8 mouse cellular contexts compared by ENCODE assay signal in genomic region chr11:61578983-61579877, GRCm38 (mm10). TPM values are rescaled to one million over a fixed set of nuclear protein-coding genes. Genes with fewer than 3 reads are reported as not detected.
DNase-seq lines count a peak whose midpoint lies in the region; ATAC-seq and TF ChIP-seq lines count a peak whose summit lies in the region.

TSS of gene Epn2 (minus strand) at chr11:61579687.

- peak within 1 kb of the TSS; percentile 86 for H3K27ac ChIP-seq in embryonic facial prominence, embryonic 12.5 days
- H3K27ac ChIP-seq in kidney, embryonic 14.5 days (ENCODE audit: low read depth, low read length), result peak within 1 kb of the TSS; percentile 87

- no peaks in the 10 kb centered on the region for H3K36me3 ChIP-seq in embryonic facial prominence, embryonic 12.5 days
- H3K36me3 ChIP-seq in kidney, embryonic 14.5 days (ENCODE audit: control insufficient read depth, insufficient read depth, low read length), result no peaks in the 10 kb centered on the region
- H3K36me3 ChIP-seq in myocyte (ENCODE audit: control insufficient read depth, insufficient read depth), result no peaks in the 10 kb centered on the region

- H3ac ChIP-seq in myocyte (ENCODE audit: control insufficient read depth, insufficient read length), result peak within 1 kb of the TSS; percentile 92

- peaks cover 45% of the 10 kb centered on the region for H3K79me2 ChIP-seq in myocyte (ENCODE audit: control insufficient read depth, insufficient read depth)

- peak within 1 kb of the TSS; percentile 88 for H3K9ac ChIP-seq in embryonic facial prominence, embryonic 12.5 days
- H3K9ac ChIP-seq in kidney, embryonic 14.5 days (ENCODE audit: low read depth, low read length), result peak within 1 kb of the TSS; percentile 93

- peak; percentile 84 to 85 for DNase-seq in B cell, adult 2 months
- peak; percentile 79 to 86 for DNase-seq in adrenal gland, postnatal 36 days
- peak; percentile 68 for DNase-seq in heart, adult 8-10 months (ENCODE audit: low spot score)
- peak; percentile 70 for DNase-seq in liver
- peak; percentile 57 to 82 for DNase-seq in spleen, postnatal 4 days (ENCODE audit: low spot score in 2 of 2)

- peak within 1 kb of the TSS; percentile 74 for H3K4me2 ChIP-seq in embryonic facial prominence, embryonic 12.5 days (replicated peaks)
- peak within 1 kb of the TSS; percentile 92 for H3K4me2 ChIP-seq in kidney, embryonic 14.5 days (replicated peaks; ENCODE audit: low read depth, low read length)
- H3K4me2 ChIP-seq in myocyte (ENCODE audit: low read depth), result peak within 1 kb of the TSS; percentile 69

- WGBS in embryonic facial prominence, embryonic 12.5 days, result 1% methylated on average over 67 of the region's 93 CpGs
- WGBS in kidney, embryonic 14.5 days, result under 1% methylated on average over 73 of the region's 93 CpGs

- peak within 1 kb of the TSS; percentile 92 for H3K4me3 ChIP-seq in embryonic facial prominence, embryonic 12.5 days
- H3K4me3 ChIP-seq in kidney, embryonic 14.5 days (ENCODE audit: low read length), result peak within 1 kb of the TSS; percentile 93
- H3K4me3 ChIP-seq in myocyte, result peak within 1 kb of the TSS; percentile 54

- H3K4me1 ChIP-seq in embryonic facial prominence, embryonic 12.5 days, result peaks cover 10% of the 10 kb centered on the region
- peaks cover 20% of the 10 kb centered on the region for H3K4me1 ChIP-seq in kidney, embryonic 14.5 days (ENCODE audit: control insufficient read depth, insufficient read depth, low read length)

- H3K27me3 ChIP-seq in embryonic facial prominence, embryonic 12.5 days, result no peaks in the 10 kb centered on the region
- no peaks in the 10 kb centered on the region for H3K27me3 ChIP-seq in kidney, embryonic 14.5 days (ENCODE audit: control insufficient read depth, insufficient read depth, low read length)
- no peaks in the 10 kb centered on the region for H3K27me3 ChIP-seq in myocyte (ENCODE audit: control insufficient read depth, insufficient read depth, insufficient read length)

- ATAC-seq in embryonic facial prominence, embryonic 12.5 days (ENCODE audit: insufficient number of reproducible peaks, insufficient read depth, low FRiP score, low TSS enrichment), result peak; percentile 92
- ATAC-seq in kidney, embryonic 14.5 days (ENCODE audit: low FRiP score, low TSS enrichment), result peak; percentile 96

- no peaks in the 10 kb centered on the region for H3K9me3 ChIP-seq in embryonic facial prominence, embryonic 12.5 days
- H3K9me3 ChIP-seq in kidney, embryonic 14.5 days (ENCODE audit: control insufficient read depth, low read length), result no peaks in the 10 kb centered on the region

- TF ChIP-seq POLR2A in myocyte (IDR thresholded peaks at IDR 0.05; ENCODE audit: insufficient read length, low read depth), result peak; percentile 84

TF ChIP-seq in myocyte, 11 proteins besides CTCF, POLR2A, EP300 and RAD21:
- TF ChIP-seq TCF12 (IDR thresholded peaks at IDR 0.05; ENCODE audit: insufficient read depth, poor library complexity, severe bottlenecking) (no peak), TCF3 (IDR thresholded peaks at IDR 0.05; ENCODE audit: insufficient read length, low read depth) (no peak), MYOG (IDR thresholded peaks at IDR 0.05; ENCODE audit: control insufficient read depth in 1 of 3, insufficient read depth in 1 of 3, insufficient read length in 2 of 3, low read depth in 2 of 3) (peak in 1 of 3 experiments; percentile 24), REST (IDR thresholded peaks at IDR 0.05; ENCODE audit: insufficient read depth, insufficient read length) (no peak), E2F4 (IDR thresholded peaks at IDR 0.05; ENCODE audit: insufficient read depth) (peak; percentile 43), CEBPB (IDR thresholded peaks at IDR 0.05; ENCODE audit: insufficient read depth, poor library complexity, severe bottlenecking) (no peak), SRF (IDR thresholded peaks at IDR 0.05; ENCODE audit: control insufficient read depth, insufficient read length, low read depth) (no peak), USF1 (IDR thresholded peaks at IDR 0.05; ENCODE audit: low read depth) (no peak), MYOD1 (IDR thresholded peaks at IDR 0.05; ENCODE audit: control insufficient read depth in 1 of 3, insufficient read length in 2 of 3, low read depth in 2 of 3) (no peak), POLR2AphosphoS2 (IDR thresholded peaks at IDR 0.05; ENCODE audit: insufficient read length, low read depth) (peak; percentile 81), MAX (IDR thresholded peaks at IDR 0.05; ENCODE audit: low read depth) (no peak)

RNA-seq across cellular contexts. Expression of gene Epn2, which starts in this region (rescaled TPM):
- 10 to 100 TPM; 23.0 to 25.7 TPM for total RNA-seq in adrenal gland, postnatal 36 days (2021)
- 28.3 TPM in 2 replicates for polyA plus RNA-seq in embryonic facial prominence, embryonic 12.5 days (2016; fragmentation: Nextera tagmentation; extraction: Ambion mirVana)
- 10 to 100 TPM; 21.1 to 28.0 (median 23.5) TPM for total RNA-seq in heart, adult 8-10 months (2022)
- polyA plus RNA-seq in kidney, embryonic 14.5 days (2014; fragmentation: Nextera tagmentation; extraction: Ambion mirVana), result 20.0 and 31.3 TPM in 2 replicates
- 14.1 TPM for polyA plus RNA-seq in myocyte (2012; fragmentation: generic; extraction: Trizol)

Comparison
In these comparisons a context has a peak if more than half of its experiments do, and no peak if none do; other contexts are left out.
1. Peak in every context shown above with its lines: DNase-seq, ATAC-seq, H3K4me3 ChIP-seq and H3K27ac ChIP-seq.